Mouse (Mus musculus) neural tube, embryonic 15.5 days (tissue): ENCODE results near the gene Pkd2. TPM values are rescaled to one million over a fixed set of nuclear protein-coding genes. Genes with fewer than 3 reads are reported as not detected.

Experiments
- ATAC-seq: fragments of 200-750 bp; cut with Nextera tagmentation; 2 replicates; pipeline ENCODE4 v1.8.0; 2017; ENCODE audit warnings: mild to moderate bottlenecking, moderate TSS enrichment, moderate library complexity; ENCODE audit not compliant: low FRiP score
- H3K27ac ChIP-seq: fragments of 300-500 bp; sonication (generic); replicated peaks from 2 replicates; pipeline ENCODE4 v1.5.1; 2015; ENCODE audit warnings: mild to moderate bottlenecking, inconsistent platforms
- H3K27me3 ChIP-seq: fragments of 300-500 bp; sonication (generic); replicated peaks from 2 replicates; pipeline ENCODE4 v1.6.1; 2015; ENCODE audit warnings: inconsistent platforms
- H3K36me3 ChIP-seq: fragments of 300-500 bp; sonication (generic); 2 replicates; pipeline ENCODE4 v1.6.1; 2015; ENCODE audit warnings: inconsistent platforms
- H3K4me1 ChIP-seq: fragments of 300-500 bp; sonication (generic); 2 replicates; pipeline ENCODE4 v1.6.1; 2015; ENCODE audit warnings: inconsistent platforms
- H3K4me2 ChIP-seq: fragments of 300-500 bp; sonication (generic); 2 replicates; pipeline ENCODE4 v1.6.1; 2015; ENCODE audit warnings: inconsistent platforms, mild to moderate bottlenecking, moderate library complexity
- H3K4me3 ChIP-seq: fragments of 300-500 bp; sonication (generic); replicated peaks from 2 replicates; pipeline ENCODE4 v1.5.1; 2015; ENCODE audit warnings: mild to moderate bottlenecking, inconsistent platforms
- H3K9ac ChIP-seq: fragments of 300-500 bp; sonication (generic); replicated peaks from 2 replicates; pipeline ENCODE4 v1.6.1; 2015; ENCODE audit warnings: mild to moderate bottlenecking, inconsistent platforms
- H3K9me3 ChIP-seq: fragments of 300-500 bp; sonication (generic); replicated peaks from 2 replicates; pipeline ENCODE4 v1.6.1; 2016; ENCODE audit warnings: inconsistent platforms
- WGBS: fragments of 180-500 bp; shearing (Covaris S2); methylation state at CpG from one replicate; pipeline ENCODE4 v1.1.7; 2015; ENCODE audit warnings: mixed read lengths; 5-methylcytosine and 5-hydroxymethylcytosine counted together
- polyA plus RNA-seq: library from polyadenylated mRNA; unstranded; fragments of >200 nt; fragmentation: Nextera tagmentation; extraction: Ambion mirVana; gene quantifications from 2 replicates; pipeline ENCODE4 v1.2.1, GENCODE M21; 2015

The Pkd2 gene
- 8.7 and 8.8 TPM in 2 replicates for polyA plus RNA-seq

DNA sequence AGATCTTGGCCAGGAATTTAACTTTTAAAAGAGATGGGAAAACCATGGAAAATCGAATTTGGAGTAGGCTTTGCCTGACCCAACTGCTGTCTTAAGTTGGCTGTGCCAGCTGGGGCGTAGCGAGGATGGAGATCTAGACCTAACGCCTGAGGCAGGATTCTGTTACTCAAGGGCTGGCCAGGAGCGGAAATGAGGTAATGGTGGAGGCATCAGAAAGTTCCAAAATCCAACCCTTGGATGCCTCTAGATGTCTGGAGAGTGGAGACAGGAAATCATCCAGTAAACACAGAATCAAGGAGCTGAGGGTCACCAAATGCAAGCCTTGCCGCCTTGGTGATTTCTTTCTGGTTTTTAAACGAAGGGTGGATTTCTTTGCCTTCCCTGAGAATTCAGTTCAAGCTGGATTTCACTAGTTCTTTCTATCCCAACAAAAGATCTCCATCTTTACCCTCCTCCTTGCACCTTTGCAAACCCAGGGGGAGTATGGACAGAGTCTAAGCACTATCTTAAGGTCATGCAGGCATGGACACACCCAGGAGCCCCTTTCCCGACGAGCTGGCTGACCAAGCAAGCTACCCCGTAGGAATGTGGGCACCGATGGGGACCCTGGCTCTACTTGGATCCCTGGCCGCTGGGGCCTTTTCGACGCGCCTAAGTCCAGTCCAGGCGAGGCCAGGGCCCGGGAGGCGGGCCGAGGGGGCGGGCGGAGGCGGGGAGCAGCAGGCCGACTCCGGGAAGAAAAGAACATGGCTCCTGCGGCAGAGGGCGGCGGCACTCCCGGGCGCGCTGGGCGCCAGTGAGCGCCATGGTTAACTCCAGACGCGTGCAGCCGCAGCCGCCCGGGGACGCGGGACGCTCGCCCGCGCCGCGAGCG lies at the start of gene Pkd2:
Pkd2 (plus strand) TSS at position 619 of the 874 bp plus-strand sequence.
- H3K4me1 ChIP-seq = peaks cover 28% of the 10 kb centered on the region
- peak; percentile 84 for ATAC-seq
- no peaks in the 10 kb centered on the region for H3K9me3 ChIP-seq

DNA sequence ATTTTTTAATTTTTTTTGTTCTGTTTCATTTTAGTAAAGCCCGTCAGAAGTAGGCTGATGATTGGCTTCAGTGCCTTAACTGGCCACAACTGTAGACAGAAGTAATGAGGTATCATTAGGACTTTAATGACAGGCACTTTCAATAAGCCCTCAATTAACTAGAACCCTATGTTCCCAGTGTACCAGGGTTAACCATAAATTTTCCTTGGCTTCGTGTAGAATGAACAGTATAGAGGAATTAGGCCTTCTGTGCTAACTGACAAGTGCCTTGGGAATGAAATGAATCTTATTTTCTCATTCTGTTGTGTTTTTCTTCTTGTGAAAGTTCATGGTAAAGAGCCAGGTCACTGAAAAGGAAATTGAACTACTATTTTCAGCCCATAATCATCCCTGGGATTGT lies 43.3 kb upstream of the Pkd2 start:
- no peaks in the 10 kb centered on the region for H3K9me3 ChIP-seq
- no peak overlapping the region for H3K4me2 ChIP-seq
- no peak overlapping the region for H3K9ac ChIP-seq
- no peak overlapping the region for H3K27ac ChIP-seq
- no peak for ATAC-seq
- no peaks in the 10 kb centered on the region for H3K4me1 ChIP-seq
- 42% methylated on average over 2 of the region's 2 CpGs for WGBS
- H3K27me3 ChIP-seq = no peaks in the 10 kb centered on the region
- H3K4me3 ChIP-seq = no peak overlapping the region
- H3K36me3 ChIP-seq = no peaks in the 10 kb centered on the region

More for the DNA sequence above, at the start of gene Pkd2:
- H3K4me3 ChIP-seq = peak within 1 kb of the TSS; percentile 84
- H3K27ac ChIP-seq = peak within 1 kb of the TSS; percentile 92
- H3K4me2 ChIP-seq = peak within 1 kb of the TSS; percentile 62
- H3K27me3 ChIP-seq = no peaks in the 10 kb centered on the region
- peaks cover 12% of the 10 kb centered on the region; the same call in 1 of the 2 replicates for H3K36me3 ChIP-seq
- H3K9ac ChIP-seq = peak within 1 kb of the TSS; percentile 90
- 10% methylated on average over 46 of the region's 46 CpGs for WGBS

DNA sequence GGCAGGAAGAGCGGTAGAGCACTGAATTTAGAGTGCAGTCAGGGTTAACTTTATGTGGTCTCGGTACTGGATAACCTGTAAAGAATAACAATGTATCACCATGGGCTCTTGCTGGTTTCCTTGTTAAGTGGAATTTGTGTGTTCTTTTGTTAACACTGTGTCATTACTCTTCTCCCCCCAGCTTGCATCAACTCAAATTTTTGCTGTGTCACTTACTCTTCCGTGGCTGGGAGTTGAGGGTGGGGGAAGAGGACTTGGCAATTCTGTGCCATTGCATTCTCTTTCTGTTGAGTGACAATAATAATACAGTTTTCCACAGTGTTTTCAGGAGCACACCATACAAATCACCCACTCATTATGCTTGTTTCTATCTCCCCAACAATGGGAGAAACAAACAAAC lies 42.2 kb upstream of the Pkd2 start:
- no peak overlapping the region for H3K27ac ChIP-seq
- ATAC-seq = no peak
- 63% methylated on average over 3 of the region's 3 CpGs for WGBS

DNA sequence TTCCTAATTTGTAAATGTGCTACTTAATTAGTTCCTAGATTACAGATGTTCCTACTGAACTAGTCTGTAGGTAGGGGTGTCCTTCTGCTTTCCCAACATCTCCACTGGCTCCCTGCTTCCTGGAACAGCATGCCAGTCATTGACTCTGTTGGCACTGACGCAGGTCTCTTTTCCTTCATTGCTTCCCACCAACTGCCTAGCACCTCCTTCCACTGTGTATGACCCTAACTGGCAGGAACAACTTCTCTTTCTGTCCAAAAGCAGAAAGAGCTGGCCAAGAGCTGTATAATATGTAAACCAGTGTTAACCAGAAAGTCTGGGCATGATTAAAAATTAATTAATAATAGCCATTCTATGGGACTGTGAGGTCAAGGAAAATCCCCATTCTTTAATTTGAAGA lies 41.5 kb upstream of the Pkd2 start:
- no peak overlapping the region for H3K4me2 ChIP-seq
- H3K27me3 ChIP-seq = no peaks in the 10 kb centered on the region
- no peak overlapping the region for H3K9ac ChIP-seq
- ATAC-seq = no peak
- H3K4me1 ChIP-seq = no peaks in the 10 kb centered on the region
- no peaks in the 10 kb centered on the region for H3K9me3 ChIP-seq
- H3K27ac ChIP-seq = no peak overlapping the region
- no peak overlapping the region for H3K4me3 ChIP-seq
- H3K36me3 ChIP-seq = no peaks in the 10 kb centered on the region
- WGBS = 97% methylated on average over 1 of the region's 1 CpGs

More for the DNA sequence above, 42.2 kb upstream of the Pkd2 start:
- Histone ChIP-seq H3K4me3 (no peak overlapping the region), H3K36me3 (no peaks in the 10 kb centered on the region), H3K9ac (no peak overlapping the region), H3K4me1 (no peaks in the 10 kb centered on the region), H3K9me3 (no peaks in the 10 kb centered on the region), H3K4me2 (no peak overlapping the region), H3K27me3 (no peaks in the 10 kb centered on the region)

DNA sequence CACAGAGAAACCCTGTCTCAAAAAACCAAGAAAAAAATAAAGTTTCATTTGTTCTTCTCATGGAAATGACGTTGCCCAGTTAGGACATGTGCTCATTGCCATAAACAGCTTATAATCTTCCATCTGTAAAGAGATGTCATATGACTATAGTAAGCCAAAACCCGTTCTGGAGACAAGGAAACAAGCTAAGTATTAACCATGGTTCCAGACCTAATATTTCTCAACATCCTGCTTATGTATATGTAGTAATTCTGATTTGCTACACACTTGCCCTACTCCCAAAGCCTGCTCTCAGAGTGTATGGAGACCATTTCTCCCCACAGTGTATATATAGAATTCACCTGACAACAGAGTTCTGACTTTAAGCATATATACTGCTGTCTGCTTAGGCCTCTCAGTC lies 37.2 kb upstream of the Pkd2 start:
- Histone ChIP-seq H3K27me3 (no peaks in the 10 kb centered on the region), H3K4me1 (no peaks in the 10 kb centered on the region)
- 73% methylated on average over 2 of the region's 2 CpGs for WGBS

DNA sequence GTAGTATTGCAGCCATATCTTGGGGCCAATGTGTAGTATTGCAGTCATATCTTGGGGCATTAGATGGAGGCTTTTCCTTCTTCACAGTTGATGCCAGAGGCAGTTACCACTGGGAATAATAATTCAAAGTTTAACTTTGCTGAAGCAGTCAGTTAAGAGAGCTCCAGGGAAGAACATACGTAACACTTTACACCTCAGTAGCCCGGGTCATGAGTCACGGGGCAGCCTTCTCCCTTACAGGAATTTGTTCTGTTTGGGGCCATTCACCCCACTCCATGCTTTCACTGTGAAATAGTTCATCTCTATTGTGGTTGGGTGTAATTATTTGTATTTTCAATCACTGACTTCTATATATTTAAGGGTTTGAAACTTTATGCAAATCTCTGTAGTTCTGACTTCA lies 35.4 kb upstream of the Pkd2 start:
- no peak overlapping the region for H3K4me2 ChIP-seq
- no peak overlapping the region for H3K27ac ChIP-seq
- H3K9me3 ChIP-seq = no peaks in the 10 kb centered on the region
- H3K4me1 ChIP-seq = no peaks in the 10 kb centered on the region
- H3K9ac ChIP-seq = no peak overlapping the region
- ATAC-seq = no peak
- 88% methylated on average over 3 of the region's 3 CpGs for WGBS
- H3K4me3 ChIP-seq = no peak overlapping the region
- no peaks in the 10 kb centered on the region for H3K36me3 ChIP-seq
- no peaks in the 10 kb centered on the region for H3K27me3 ChIP-seq

More for the DNA sequence above, 37.2 kb upstream of the Pkd2 start:
- no peak overlapping the region for H3K4me3 ChIP-seq
- H3K36me3 ChIP-seq = no peaks in the 10 kb centered on the region
- H3K4me2 ChIP-seq = no peak overlapping the region
- H3K27ac ChIP-seq = no peak overlapping the region
- H3K9ac ChIP-seq = no peak overlapping the region
- no peak for ATAC-seq
- H3K9me3 ChIP-seq = no peaks in the 10 kb centered on the region

DNA sequence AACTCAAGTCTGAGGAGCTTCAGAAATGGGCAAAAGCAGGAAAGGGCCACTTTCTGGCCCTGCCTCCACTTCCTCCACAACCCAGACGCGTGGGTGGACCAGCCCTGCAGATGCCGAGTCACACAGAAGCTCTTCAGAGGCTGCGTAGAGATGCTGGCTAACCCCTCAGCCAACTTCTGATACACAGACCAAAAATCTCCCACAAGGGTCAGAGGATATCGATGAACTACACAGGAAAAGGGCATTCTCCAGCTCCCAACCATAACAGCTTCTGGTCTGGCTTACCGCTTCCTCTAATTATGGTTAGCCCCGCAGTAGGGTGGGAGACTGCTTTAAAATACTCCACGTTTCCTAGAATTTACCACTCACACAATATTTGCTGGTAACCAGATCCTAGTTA lies 33.3 kb upstream of the Pkd2 start:
- WGBS = 89% methylated on average over 8 of the region's 8 CpGs
- Histone ChIP-seq H3K4me2 (no peak overlapping the region), H3K36me3 (no peaks in the 10 kb centered on the region), H3K4me3 (no peak overlapping the region), H3K27ac (no peak overlapping the region), H3K9ac (no peak overlapping the region), H3K4me1 (no peaks in the 10 kb centered on the region), H3K27me3 (no peaks in the 10 kb centered on the region), H3K9me3 (no peaks in the 10 kb centered on the region)
- ATAC-seq = no peak

DNA sequence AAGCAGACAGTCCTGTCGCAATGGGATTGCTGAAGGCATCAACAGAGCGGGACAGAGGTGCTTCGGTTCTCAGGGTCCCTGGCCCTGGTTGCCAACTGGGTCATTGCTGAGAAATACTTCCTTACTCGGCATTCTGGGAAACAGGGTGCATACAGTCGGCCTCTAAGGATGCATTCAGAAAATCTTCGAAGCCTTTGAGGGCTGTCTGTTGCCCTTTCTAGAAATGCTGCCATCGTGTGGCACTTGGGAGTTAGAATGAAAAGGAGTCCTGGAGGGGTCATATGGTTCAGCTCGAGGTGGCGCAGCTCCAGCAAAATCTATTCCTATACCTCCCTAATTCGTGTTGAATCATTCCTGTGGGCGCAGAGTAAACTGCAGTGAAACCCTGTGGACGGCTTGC lies 26.4 kb upstream of the Pkd2 start:
- ATAC-seq = no peak
- Histone ChIP-seq H3K4me1 (no peaks in the 10 kb centered on the region), H3K27ac (no peak overlapping the region), H3K9ac (no peak overlapping the region), H3K36me3 (no peaks in the 10 kb centered on the region), H3K27me3 (no peaks in the 10 kb centered on the region), H3K4me3 (no peak overlapping the region), H3K9me3 (no peaks in the 10 kb centered on the region), H3K4me2 (peak overlapping the region; percentile 16; the same call in 1 of the 2 replicates)
- WGBS = 48% methylated on average over 12 of the region's 12 CpGs

DNA sequence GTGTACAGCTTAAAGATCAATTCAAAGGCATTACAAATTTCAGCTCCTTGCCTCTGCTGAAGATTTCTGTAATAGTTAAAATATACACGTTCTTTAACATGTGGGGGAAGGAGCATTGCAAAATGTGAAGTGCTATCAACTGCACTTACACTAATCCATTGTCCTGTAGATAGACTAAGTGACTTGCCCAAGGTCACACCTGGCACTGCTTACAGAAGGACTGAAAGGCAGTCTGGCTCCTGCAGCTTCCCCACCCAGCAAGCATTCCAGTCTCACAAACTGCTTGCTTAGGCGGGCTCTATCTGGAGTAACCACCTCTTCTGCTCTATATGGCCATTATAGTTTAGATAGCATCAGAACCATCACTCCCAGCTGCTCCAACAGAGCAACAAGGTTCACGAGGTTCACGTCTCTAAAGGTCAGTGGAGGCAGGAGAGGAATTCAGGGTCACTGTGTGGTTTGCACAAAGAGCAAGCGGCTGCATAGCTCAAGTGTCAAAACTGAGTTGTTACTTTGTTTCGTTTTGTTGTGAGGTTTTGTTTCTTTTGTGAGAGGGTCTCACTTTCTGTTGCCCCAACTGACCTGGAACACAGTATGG lies 25.2 kb upstream of the Pkd2 start:
- Histone ChIP-seq H3K36me3 (no peaks in the 10 kb centered on the region), H3K9me3 (no peaks in the 10 kb centered on the region), H3K27ac (no peak overlapping the region), H3K4me2 (no peak overlapping the region), H3K4me1 (no peaks in the 10 kb centered on the region), H3K4me3 (no peak overlapping the region), H3K27me3 (no peaks in the 10 kb centered on the region), H3K9ac (no peak overlapping the region)
- no peak for ATAC-seq
- WGBS = 57% methylated on average over 6 of the region's 6 CpGs

DNA sequence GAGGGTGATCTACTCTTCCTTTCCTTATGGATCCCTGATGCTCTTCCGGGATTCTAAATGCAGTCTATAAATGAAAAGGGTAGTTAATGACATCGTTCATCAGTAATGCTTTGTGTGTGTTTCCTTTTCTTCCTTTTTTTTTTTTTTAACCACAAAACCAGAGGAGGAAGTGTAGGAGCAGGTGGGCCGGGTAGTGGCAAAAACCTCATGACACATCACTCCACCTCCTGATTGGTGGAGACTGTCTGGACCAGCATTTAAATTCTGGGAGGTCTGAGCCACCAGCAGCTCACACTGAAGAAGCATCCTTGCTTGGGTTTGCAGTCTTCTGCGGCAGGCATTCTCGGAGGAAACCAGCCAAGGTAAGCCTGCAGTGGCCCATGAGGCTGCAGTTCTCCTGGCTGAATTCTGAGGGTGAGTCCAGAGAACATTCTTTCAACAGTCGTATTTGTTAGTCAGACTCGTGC lies 24.4 kb upstream of the Pkd2 start, which contains the start of gene Spp1:
Spp1 (plus strand) TSS at position 284 of the 467 bp plus-strand sequence.
- Histone ChIP-seq H3K4me3 (no peak within 1 kb of the TSS), H3K9ac (no peak within 1 kb of the TSS), H3K9me3 (no peaks in the 10 kb centered on the region), H3K4me1 (no peaks in the 10 kb centered on the region), H3K4me2 (no peak within 1 kb of the TSS), H3K27me3 (no peaks in the 10 kb centered on the region), H3K36me3 (no peaks in the 10 kb centered on the region), H3K27ac (no peak within 1 kb of the TSS)
- WGBS = 67% methylated on average over 7 of the region's 7 CpGs
- no peak for ATAC-seq

DNA sequence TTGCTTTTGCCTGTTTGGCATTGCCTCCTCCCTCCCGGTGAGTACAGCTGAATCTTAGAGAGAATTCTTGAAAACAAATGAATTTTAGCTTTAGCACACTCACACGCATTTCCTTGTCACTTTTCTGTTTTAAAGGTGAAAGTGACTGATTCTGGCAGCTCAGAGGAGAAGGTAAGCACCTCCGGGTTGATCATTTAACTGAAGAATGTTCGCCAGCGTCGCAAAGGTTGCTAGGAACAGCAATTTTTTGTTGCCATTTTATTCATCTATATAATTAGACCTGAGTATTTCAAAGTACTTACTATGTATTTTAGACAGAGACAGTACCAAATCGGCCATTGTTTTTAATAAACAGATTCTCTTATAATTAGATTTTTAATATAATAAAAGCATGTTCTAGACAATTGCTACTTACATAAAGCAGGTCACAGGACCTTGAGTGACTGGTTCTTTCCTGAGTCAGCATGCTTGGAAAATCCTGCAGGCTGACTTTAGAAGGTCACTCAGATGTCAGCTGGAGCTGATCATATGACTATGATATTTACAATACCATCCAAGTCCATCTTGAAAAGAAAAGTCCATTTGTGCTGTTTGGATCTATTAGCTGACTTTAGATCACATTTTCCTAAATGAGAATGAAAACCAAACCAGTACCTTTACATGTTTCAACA lies 22.7 kb upstream of the Pkd2 start:
- Histone ChIP-seq H3K9me3 (no peaks in the 10 kb centered on the region), H3K4me3 (no peak overlapping the region), H3K27me3 (no peaks in the 10 kb centered on the region), H3K4me2 (no peak overlapping the region), H3K9ac (no peak overlapping the region), H3K4me1 (no peaks in the 10 kb centered on the region), H3K27ac (no peak overlapping the region), H3K36me3 (no peaks in the 10 kb centered on the region)
- 82% methylated on average over 7 of the region's 7 CpGs for WGBS
- no peak for ATAC-seq
